Mouse (Mus musculus) inflammation-experienced regulatory T-cells, adult 16 weeks (primary cell): ENCODE results near the gene Cdc14b. TPM values are rescaled to one million over a fixed set of nuclear protein-coding genes. Genes with fewer than 3 reads are reported as not detected.

Experiments used
- polyA plus RNA-seq: library from polyadenylated mRNA; unstranded; fragments of 100-300 nt; shearing (Covaris generic); gene quantifications from one replicate; pipeline ENCODE4 v1.2.1, GENCODE M21; 2017

Cdc14b gene
- polyA plus RNA-seq = 6.8 TPM

GRCm38 (mm10) chr13:64274879-64275753, at the start of gene Cdc14b:
TSS of gene Cdc14b (minus strand) at chr13:64275290.

GRCm38 (mm10) chr13:64312024-64312915, 37.2 kb upstream of the Cdc14b start, which contains the start of gene Aaed1:
TSS of gene Aaed1 (minus strand) at chr13:64312710.

GRCm38 (mm10) chr13:64161548-64161915, 113.6 kb downstream of the Cdc14b start, which contains the start of gene Habp4:
TSS of gene Habp4 (plus strand) at chr13:64161824.

GRCm38 (mm10) chr13:64153083-64153682, 121.9 kb downstream of the Cdc14b start, which contains the start of gene Zfp367:
TSS of gene Zfp367 (minus strand) at chr13:64153202.

Other genes starting within 250 kb of the Cdc14b start
- gene Hsd17b3, start 186.1 kb downstream of the Cdc14b start, polyA plus RNA-seq = not detected
- gene Slc35d2, start 145.9 kb downstream of the Cdc14b start, polyA plus RNA-seq = 31.5 TPM
- 8.1 TPM for gene Zfp367, start 122.1 kb downstream of the Cdc14b start, polyA plus RNA-seq
- 3.4 TPM for gene Habp4, start 113.5 kb downstream of the Cdc14b start, polyA plus RNA-seq
- 8.6 TPM for gene Aaed1, start 37.4 kb upstream of the Cdc14b start, polyA plus RNA-seq
- 15.7 TPM for gene Ctsl, start 95.6 kb upstream of the Cdc14b start, polyA plus RNA-seq
- gene Cdk20, start 157.0 kb upstream of the Cdc14b start, polyA plus RNA-seq = 8.1 TPM
- gene Fam240b, start 222.5 kb upstream of the Cdc14b start, polyA plus RNA-seq = not detected